Mouse (Mus musculus) mouse embryonic stem cell (cell line): Measurements from ENCODE around the gene Avil.

Experiments
- in situ Hi-C, 2 experiments: fragments of 300-500 bp; cut with MboI; formaldehyde crosslinking; loops; 1 replicate in 1 of 2; 3 replicates in 1 of 2; pipeline ENCODE4 v1.14.3; 2019 to 2020; ENCODE audit warnings: low sequenced_read_pairs in 2 of 2, low pct_unique_long_range_greater_than_20kb in 1 of 2, mixed read lengths in 1 of 2; ENCODE audit not compliant: unreplicated experiment in 1 of 2

Gene Avil

DNA sequence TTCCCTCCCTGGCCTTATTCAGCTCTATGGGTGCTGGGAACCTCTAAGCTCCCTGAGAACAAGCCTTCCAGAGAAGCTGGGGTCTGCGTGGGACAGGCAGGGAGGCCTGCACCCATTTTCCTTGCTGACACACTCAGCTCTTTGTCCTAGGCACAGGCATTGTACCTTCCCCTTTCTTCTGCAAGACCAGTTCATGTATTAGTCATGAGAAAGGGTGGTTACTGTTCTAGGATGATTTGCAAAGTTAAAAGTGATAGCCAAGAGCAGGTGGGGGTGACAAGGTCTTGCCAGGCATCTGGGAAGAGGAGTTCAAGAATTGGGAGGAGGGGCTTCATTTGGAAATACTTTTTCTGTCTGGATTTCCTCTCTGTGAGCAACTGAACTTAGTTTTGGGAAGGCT lies 1.5 kb downstream of the Avil start:
- in situ Hi-C loops, result no loop called here

- in situ Hi-C loops, result no loop called here
These were observed 2.3 kb downstream of the Avil start for GRCm38 (mm10) chr10:127002765-127003164.

- in situ Hi-C loops, result no loop called here
These were observed 2.8 kb downstream of the Avil start for GRCm38 (mm10) chr10:127003334-127003733.

DNA sequence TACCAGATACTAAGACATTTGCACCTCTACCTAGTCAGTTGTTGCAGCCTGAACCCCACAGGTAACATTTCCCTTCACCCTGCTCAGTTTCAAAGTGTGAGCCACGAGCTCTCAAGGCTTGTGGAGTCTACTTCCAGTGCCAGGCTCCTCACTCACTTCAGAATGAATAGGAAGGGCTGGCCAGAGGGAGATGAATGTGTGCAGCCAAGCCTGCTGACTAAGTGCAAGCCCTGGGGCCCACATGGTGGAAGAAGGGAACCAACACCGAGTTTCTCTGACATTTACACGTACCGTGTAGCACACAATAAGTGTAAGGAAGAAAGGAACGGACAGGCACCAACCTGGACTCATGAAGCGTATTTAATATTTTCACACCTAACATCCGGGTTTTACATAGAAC lies 3.3 kb downstream of the Avil start:
- in situ Hi-C loops, result no loop called here

- in situ Hi-C loops, result no loop called here
These were observed 16.0 kb downstream of the Avil start for GRCm38 (mm10) chr10:127016488-127016887.

GRCm38 (mm10) chr10:127017071-127017470 lies 16.6 kb downstream of the Avil start:
- in situ Hi-C loops, result no loop called here

GRCm38 (mm10) chr10:127018422-127018821 lies 17.9 kb downstream of the Avil start:
- in situ Hi-C loops, result no loop called here

DNA sequence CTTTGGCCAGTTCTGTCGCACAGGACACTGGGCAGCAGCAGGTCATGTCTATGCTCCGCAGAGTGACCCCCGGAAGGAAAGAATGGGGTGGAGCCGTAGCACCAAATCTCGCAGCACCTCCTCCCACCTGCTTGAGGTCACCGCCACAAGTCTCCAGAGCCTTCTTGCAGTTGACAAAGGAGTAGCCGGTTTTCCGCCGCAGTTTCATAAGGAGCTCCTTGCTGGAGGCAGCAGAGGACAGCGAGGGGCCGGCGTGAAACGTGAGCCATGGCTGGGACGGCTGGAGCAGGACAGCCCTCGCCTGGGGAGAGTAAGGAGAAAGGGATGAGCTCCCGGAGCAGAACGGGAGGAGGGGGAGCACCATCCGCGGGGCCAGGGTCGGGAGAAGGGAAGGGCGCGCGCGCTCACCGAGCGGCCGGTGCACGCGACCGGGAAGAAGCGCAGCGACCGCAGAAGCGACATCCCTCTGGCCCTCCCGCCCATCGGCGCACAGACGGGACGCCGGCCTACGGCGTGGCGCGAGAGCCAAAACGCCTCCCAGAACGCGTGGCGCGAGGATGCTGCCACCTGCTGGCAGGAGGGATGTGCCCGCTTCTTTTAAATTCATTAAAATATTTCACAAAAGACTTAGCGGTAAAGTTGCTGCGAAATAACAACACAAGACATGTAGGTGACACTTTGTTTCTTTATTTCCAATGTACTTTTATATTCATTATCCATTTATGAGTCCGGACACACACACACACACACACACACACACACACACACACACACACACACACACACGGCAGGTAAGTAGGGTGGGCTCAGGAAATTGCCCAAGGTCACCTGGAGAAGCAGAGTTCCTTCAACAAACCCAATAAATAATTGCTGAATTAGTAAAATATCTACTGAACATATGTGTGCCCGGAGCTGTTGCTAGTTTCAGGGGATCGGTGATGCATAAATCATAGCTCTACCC lies 30.1 kb downstream of the Avil start, which contains the start of gene Tsfm:
Gene Tsfm (minus strand): TSS at position 505 of the 961 bp plus-strand sequence.
- in situ Hi-C loops, result no loop called here

DNA sequence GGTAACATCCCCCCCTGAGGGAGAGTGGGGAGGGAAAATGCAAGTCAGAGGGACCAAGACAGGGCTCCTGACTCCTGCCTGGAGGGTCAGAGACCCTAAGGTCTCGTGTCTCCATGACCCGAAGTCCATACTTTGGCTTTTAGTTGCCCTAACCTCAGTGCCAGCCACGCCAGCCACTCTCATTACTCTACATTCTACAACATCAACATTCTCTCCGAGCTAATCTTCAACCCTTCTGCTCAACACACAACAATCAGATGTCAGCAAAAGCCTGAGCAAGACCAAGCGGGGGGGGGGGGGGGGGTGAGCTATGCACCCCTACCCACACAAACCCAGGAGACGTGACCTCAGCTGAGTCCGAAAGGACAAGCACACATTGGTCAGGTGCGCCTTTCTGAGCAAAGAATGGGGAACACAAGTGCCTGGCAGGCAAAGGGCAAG lies 32.8 kb downstream of the Avil start:
- in situ Hi-C loops, result no loop called here

DNA sequence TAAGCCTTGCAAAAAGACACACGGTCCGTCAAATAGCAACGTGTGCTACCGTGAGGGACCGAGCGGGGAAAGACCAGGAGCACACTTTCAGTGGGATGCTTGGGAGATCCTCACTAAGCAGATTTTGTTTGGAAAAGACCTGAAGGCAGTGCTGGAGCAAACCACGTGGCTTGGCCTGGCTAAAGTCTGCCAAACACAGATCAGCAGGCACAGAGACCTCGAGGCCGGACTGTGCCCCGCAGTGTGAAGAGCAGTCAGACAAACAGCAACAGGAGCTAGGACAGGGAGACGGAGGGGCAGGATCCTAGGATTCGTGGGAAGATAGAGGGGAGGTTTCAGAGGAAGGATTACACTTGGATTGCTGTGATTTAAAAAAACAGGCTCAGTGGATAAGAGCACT lies 35.8 kb downstream of the Avil start:
- in situ Hi-C loops, result no loop called here

DNA sequence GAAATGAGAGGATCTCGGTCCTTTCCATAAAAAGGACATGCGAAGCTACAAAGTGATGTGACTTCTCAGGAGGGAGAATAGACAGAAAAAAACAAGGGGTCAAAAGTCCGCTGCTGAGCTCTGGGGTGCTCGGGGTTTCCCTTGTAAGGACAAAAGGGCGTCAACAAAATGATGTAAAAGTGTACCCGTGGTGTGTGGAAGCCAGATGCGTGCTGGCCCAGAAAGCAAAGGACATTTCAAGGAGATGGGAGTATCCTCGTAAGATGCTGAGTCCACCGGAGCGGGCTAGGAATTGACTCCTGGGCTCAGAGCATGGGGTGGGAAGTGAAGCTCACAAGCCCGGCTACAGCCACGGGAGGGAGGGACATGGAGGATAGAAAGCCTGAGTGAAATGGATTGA lies 37.1 kb downstream of the Avil start:
- in situ Hi-C loops, result no loop called here

DNA sequence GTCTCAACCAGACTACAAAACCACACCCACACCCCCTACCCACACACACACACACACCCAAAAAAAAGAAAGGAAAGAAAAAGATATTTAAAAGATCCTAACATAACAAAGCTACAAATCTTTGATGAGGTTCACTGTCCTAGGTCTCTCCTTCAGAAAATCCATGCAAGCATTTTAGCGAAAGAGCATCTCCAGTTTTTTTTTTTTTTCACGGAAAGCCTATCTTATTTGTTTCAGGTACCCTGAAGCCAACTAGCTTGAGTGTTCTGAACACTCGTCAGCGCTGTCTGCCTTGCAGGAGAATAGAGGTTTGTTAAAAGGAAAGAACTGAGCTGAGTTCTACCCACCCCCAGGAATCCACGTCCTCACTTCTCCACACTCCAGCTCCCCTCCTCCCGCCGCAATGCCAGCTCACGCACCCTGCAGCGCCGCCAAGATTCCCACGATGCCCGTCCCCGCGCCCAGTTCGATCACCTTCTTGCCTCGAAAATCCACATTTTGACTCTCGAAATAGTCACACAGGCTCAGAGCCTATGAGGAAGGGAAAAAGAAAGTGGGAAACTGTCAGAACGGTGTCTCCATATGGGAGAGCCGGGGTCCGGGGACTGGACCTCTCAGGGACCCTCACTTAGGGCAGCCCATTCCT lies 40.2 kb downstream of the Avil start:
- in situ Hi-C loops, result no loop called here

DNA sequence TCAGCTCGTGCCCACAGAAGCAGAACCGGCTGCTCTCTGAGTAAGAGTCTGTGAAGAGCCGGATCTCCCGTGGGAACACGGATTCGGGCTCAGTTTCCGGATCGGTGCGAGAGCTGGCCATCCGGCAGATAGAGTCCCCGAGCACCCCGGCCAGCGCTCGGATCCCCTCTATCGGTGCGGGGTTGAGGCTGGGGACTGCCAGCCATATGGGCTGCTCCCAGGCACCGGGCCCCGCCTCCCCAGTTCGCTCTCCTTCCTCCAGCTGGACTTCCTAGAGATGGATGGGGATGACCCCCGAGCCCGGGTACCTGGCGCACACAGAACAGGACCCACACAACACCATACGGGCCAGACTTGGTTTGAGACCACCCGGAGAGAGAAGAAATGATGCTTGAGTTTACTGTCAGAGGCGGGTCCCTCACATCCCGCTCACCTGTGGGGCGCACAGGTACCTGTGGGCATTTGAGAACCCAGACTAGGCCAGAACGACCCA lies 40.8 kb downstream of the Avil start, which contains the start of the genes Mettl1 and Eef1akmt3:
Gene Mettl1 (plus strand): TSS at position 141 of the 493 bp plus-strand sequence.
Gene Eef1akmt3 (minus strand): TSS at position 240 of the 493 bp plus-strand sequence.
- in situ Hi-C loops, result no loop called here

DNA sequence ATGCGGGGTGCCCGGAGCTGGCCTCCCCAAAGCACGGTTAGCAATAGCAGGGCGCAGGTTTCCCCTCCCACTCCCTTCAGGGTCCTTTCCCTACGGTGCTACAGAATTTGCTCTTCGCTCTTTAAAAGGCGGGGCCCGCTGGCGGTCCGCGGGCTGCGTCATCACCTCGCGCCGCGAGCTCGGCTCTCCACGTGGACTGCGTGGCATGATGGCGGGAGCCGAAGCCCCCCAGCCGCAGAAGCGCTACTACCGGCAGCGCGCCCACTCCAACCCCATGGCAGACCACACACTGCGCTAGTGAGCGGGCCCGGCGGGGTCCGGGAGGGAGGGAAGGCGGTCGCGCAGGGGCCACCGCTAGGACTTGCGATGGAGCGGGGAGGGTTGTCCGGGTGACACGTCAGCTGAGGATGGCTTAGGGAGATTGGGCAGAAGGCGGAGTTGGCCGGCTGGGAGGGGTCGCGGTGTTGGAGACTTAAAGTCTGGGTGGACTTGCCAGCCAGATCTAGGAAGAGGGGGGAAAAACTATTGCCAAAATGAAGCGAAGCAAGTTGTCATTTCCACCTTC lies 41.3 kb downstream of the Avil start:
- in situ Hi-C loops, result no loop called here

- in situ Hi-C loops, result no loop called here
These were observed 42.1 kb downstream of the Avil start for GRCm38 (mm10) chr10:127042468-127043115.

- in situ Hi-C loops, result no loop called here
These were observed 42.7 kb downstream of the Avil start for GRCm38 (mm10) chr10:127043187-127043586.

- in situ Hi-C loops, result no loop called here
These were observed 47.4 kb downstream of the Avil start, which contains the start of gene Cyp27b1 for GRCm38 (mm10) chr10:127047954-127048353. Gene Cyp27b1 (plus strand): TSS chr10:127048250.

- in situ Hi-C loops, result no loop called here
These were observed 48.3 kb downstream of the Avil start for GRCm38 (mm10) chr10:127048608-127049394.
